Mouse (Mus musculus) inflammation-experienced regulatory T-cells (primary cell): ENCODE results near the gene Alg1. TPM values are rescaled to one million over a fixed set of nuclear protein-coding genes. Genes with fewer than 3 reads are reported as not detected.

ENCODE experiments used
- polyA plus RNA-seq, 2 experiments: library from polyadenylated mRNA; unstranded; fragments of 100-300 nt; shearing (Covaris generic); gene quantifications; one replicate each; pipeline ENCODE4 v1.2.1; 2017

The Alg1 gene
- polyA plus RNA-seq: 10 to 100 TPM; 46.7 to 69.5 TPM

GRCm38 (mm10) chr16:5233418-5234313 is at the start of gene Alg1:
Gene Alg1, plus strand, starts transcription at chr16:5233621.

GRCm38 (mm10) chr16:5203668-5204433 is 29.6 kb upstream of the Alg1 start, which contains the start of gene Nagpa:
Gene Nagpa, minus strand, starts transcription at chr16:5204012.

GRCm38 (mm10) chr16:5222140-5222539 is 11.3 kb upstream of the Alg1 start, which contains the start of gene AU021092:
Gene AU021092, minus strand, starts transcription at chr16:5222299.

GRCm38 (mm10) chr16:5255779-5256496 is 22.5 kb downstream of the Alg1 start, which contains the start of gene Eef2kmt:
Gene Eef2kmt, minus strand, starts transcription at chr16:5255983.

Other genes starting within 250 kb of the Alg1 start
- 1 to 10 TPM in 1 of 2 experiments, under 1 TPM in 1; 0.33 to 1.0 TPM for gene Sept12, start 235.8 kb upstream of the Alg1 start, polyA plus RNA-seq
- under 1 TPM in 1 of 2 experiments, not detected in 1; 0.46 TPM for gene Smim22, start 226.3 kb upstream of the Alg1 start, polyA plus RNA-seq
- gene Rogdi, start 220.1 kb upstream of the Alg1 start, polyA plus RNA-seq: 10 to 100 TPM; 15.3 to 18.7 TPM
- gene Glyr1, start 183.8 kb upstream of the Alg1 start, polyA plus RNA-seq: 100 to 1,000 TPM; 133 to 156 TPM
- gene Ubn1, start 183.6 kb upstream of the Alg1 start, polyA plus RNA-seq: 10 to 100 TPM; 38.9 to 47.3 TPM
- gene Ppl, start 101.2 kb upstream of the Alg1 start, polyA plus RNA-seq: 1 to 10 TPM in 1 of 2 experiments, under 1 TPM in 1; 0.51 to 1.2 TPM
- gene Sec14l5, start 86.5 kb upstream of the Alg1 start, polyA plus RNA-seq: under 1 TPM in 1 of 2 experiments, not detected in 1; 0.32 TPM
- 10 to 100 TPM; 54.0 to 61.0 TPM for gene Nagpa, start 29.6 kb upstream of the Alg1 start, polyA plus RNA-seq
- 1 to 10 TPM in 1 of 2 experiments, not detected in 1; 1.1 TPM for gene AU021092, start 11.3 kb upstream of the Alg1 start, polyA plus RNA-seq
- gene Eef2kmt, start 22.4 kb downstream of the Alg1 start, polyA plus RNA-seq: 10 to 100 TPM; 42.7 to 58.9 TPM